Mouse (Mus musculus) small intestine, adult 2 months (tissue): Measurements from ENCODE around the gene Nfia. TPM values are rescaled to one million over a fixed set of nuclear protein-coding genes. Genes with fewer than 3 reads are reported as not detected.
A peak's percentile ranks its signal among the peaks of the same experiment; 100 is the strongest.

Experiments
- H3K27ac ChIP-seq: fragments of 200-500 bp; 2 replicates; pipeline ENCODE4 v1.5.1; 2012; ENCODE audit warnings: low read depth, low read length, control low read depth, inconsistent platforms; ENCODE audit not compliant: insufficient read depth
- H3K27me3 ChIP-seq: fragments of 200-500 bp; 2 replicates; pipeline ENCODE4 v1.6.1; 2012; ENCODE audit warnings: mild to moderate bottlenecking, moderate library complexity, low read length, inconsistent platforms; ENCODE audit not compliant: control insufficient read depth, insufficient read depth
- H3K36me3 ChIP-seq: fragments of 200-500 bp; 2 replicates; pipeline ENCODE4 v1.6.1; 2012; ENCODE audit warnings: mild to moderate bottlenecking, low read length, control low read depth, inconsistent platforms; ENCODE audit not compliant: control insufficient read depth, insufficient read depth
- H3K4me1 ChIP-seq: fragments of 200-500 bp; 2 replicates; pipeline ENCODE4 v1.6.1; 2012; ENCODE audit warnings: low read length, inconsistent platforms, mixed read lengths; ENCODE audit not compliant: control insufficient read depth, insufficient read depth, insufficient read length
- H3K4me3 ChIP-seq: fragments of 200-500 bp; 2 replicates; pipeline ENCODE4 v1.5.1; 2012; ENCODE audit warnings: low read depth, mild to moderate bottlenecking, control low read depth, inconsistent platforms, low read length, moderate library complexity
- CTCF ChIP-seq: fragments of 200-500 bp; IDR thresholded peaks from 2 replicates; pipeline ENCODE4 v1.5.1; 2012; ENCODE audit warnings: low read depth, mild to moderate bottlenecking, control low read depth, inconsistent platforms, low read length, moderate library complexity, mixed read lengths; ENCODE audit not compliant: insufficient replicate concordance, insufficient read length; ENCODE audit errors: extremely low read depth
- POLR2A ChIP-seq: fragments of 200-500 bp; IDR thresholded peaks from 2 replicates; pipeline ENCODE4 v1.6.1; 2012; ENCODE audit warnings: low read depth, mild to moderate bottlenecking, control low read depth, inconsistent platforms, low read length, moderate library complexity
- WGBS: fragments of 180-500 bp; shearing (Covaris S2); methylation state at CpG from one replicate; pipeline ENCODE4 v1.1.7; 2018; 5-methylcytosine and 5-hydroxymethylcytosine counted together
- polyA plus RNA-seq: library from polyadenylated mRNA; depleted of rRNA; stranded (reverse); fragments of >200 nt; gene quantifications from 2 replicates; pipeline ENCODE4 v1.2.3, GENCODE M21; 2012

Gene Nfia
- polyA plus RNA-seq, 1 experiment: 16.5 TPM

GRCm38 (mm10) chr4:97860376-97860775 is 87.8 kb downstream of the Nfia start:
- Histone ChIP-seq H3K27me3 (no peaks in the 10 kb centered on the region), H3K4me1 (no peaks in the 10 kb centered on the region), H3K4me3 (no peak overlapping the region), H3K36me3 (no peaks in the 10 kb centered on the region), H3K27ac (no peak overlapping the region)
- WGBS: 65% methylated on average over 3 of the region's 3 CpGs
- TF ChIP-seq CTCF: no peak
- no peak for TF ChIP-seq POLR2A

DNA sequence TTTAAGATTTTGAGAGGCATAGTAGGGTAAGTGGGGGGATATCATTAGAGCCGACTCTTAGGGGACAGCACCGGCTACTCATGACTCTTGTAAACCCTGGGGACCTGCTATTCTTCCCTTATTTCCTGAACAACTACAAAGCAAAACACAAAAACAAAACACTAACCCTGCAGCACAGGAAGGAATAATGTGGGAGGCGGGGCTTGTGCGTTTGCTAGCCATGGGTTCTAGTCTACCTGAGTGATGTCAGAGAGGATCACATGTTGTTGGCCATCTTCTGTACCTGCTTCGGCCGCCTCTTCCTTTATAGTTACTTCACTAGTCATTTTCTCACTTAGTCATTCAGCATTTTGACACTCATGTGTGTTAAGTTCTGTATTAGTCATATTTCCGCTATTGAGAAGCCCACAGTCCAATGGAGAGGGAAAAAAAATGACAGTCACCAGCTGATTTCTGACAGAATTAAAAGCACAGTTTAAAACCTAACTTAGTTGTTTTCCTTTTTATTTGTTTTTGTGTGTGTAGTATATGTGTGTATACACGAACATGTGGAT is 88.3 kb downstream of the Nfia start:
- H3K27me3 ChIP-seq: no peaks in the 10 kb centered on the region
- 85% methylated on average over 8 of the region's 8 CpGs for WGBS
- no peak for TF ChIP-seq POLR2A
- no peak for TF ChIP-seq CTCF

DNA sequence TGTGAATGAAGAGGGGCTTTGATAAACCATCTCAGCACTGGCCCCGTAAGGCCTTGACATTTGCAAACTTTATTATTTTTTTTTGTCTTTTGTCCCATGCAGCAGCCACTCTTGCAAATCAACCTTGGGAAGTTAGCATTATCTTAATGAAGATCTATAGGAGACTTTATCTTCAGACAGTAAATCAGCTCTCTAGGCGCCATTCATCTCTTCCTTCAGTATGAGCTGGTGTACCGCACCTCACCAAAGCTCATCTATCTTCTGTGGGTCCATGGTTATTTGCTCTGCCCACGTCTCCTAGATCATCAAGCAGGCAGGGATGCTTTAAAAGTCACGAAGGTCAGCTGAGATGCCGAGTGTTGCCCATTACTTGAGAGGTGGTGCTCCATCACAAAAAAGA is 89.8 kb downstream of the Nfia start:
- Histone ChIP-seq H3K27ac (no peak overlapping the region), H3K4me1 (no peaks in the 10 kb centered on the region), H3K27me3 (no peaks in the 10 kb centered on the region), H3K36me3 (no peaks in the 10 kb centered on the region), H3K4me3 (no peak overlapping the region)
- 91% methylated on average over 6 of the region's 6 CpGs for WGBS
- TF ChIP-seq POLR2A: no peak
- no peak for TF ChIP-seq CTCF

More for the DNA sequence above, 88.3 kb downstream of the Nfia start:
- H3K36me3 ChIP-seq: no peaks in the 10 kb centered on the region
- no peak overlapping the region for H3K27ac ChIP-seq
- H3K4me1 ChIP-seq: no peaks in the 10 kb centered on the region
- no peak overlapping the region for H3K4me3 ChIP-seq

DNA sequence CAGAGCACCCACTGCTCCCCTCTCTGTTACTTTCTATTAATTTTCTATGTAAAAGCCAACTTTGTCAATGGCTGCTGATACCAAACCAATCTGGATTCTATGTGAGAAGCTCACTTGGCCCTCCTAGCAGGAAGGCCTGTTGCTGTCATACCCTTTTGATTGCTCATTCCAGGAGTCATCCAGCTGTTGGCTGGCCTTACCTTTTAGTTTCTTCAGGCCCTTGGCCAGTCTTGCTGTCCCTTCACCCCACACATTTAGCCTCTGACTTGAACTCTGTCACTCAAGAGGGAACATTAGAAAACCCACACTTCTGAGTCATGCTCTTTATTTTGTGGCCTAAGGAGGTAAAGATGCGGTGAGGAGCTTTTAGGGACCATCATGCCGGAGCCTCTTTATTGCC is 91.7 kb downstream of the Nfia start:
- H3K36me3 ChIP-seq: no peaks in the 10 kb centered on the region

GRCm38 (mm10) chr4:97865410-97865953 is 92.9 kb downstream of the Nfia start:
- Histone ChIP-seq H3K27me3 (no peaks in the 10 kb centered on the region), H3K4me1 (no peaks in the 10 kb centered on the region), H3K4me3 (no peak overlapping the region), H3K36me3 (no peaks in the 10 kb centered on the region), H3K27ac (no peak overlapping the region)
- TF ChIP-seq CTCF: no peak
- no peak for TF ChIP-seq POLR2A
- 86% methylated on average over 3 of the region's 3 CpGs for WGBS

More for the DNA sequence above, 91.7 kb downstream of the Nfia start:
- H3K4me1 ChIP-seq: no peaks in the 10 kb centered on the region
- no peak overlapping the region for H3K27ac ChIP-seq
- WGBS: 95% methylated on average over 2 of the region's 2 CpGs
- TF ChIP-seq CTCF (no peak), POLR2A (no peak)
- no peaks in the 10 kb centered on the region for H3K27me3 ChIP-seq
- no peak overlapping the region for H3K4me3 ChIP-seq

GRCm38 (mm10) chr4:97866463-97866862 is 93.9 kb downstream of the Nfia start:
- no peak for TF ChIP-seq CTCF
- no peak for TF ChIP-seq POLR2A
- 87% methylated on average over 5 of the region's 5 CpGs for WGBS
- no peaks in the 10 kb centered on the region for H3K36me3 ChIP-seq
- H3K27me3 ChIP-seq: no peaks in the 10 kb centered on the region
- H3K4me3 ChIP-seq: no peak overlapping the region
- no peak overlapping the region for H3K27ac ChIP-seq
- no peaks in the 10 kb centered on the region for H3K4me1 ChIP-seq

- H3K4me1 ChIP-seq: peaks cover 2% of the 10 kb centered on the region; the same call in 1 of the 2 replicates
- H3K27ac ChIP-seq: peak overlapping the region; percentile 85
- H3K4me3 ChIP-seq: peak overlapping the region; percentile 51; the same call in 1 of the 2 replicates
- TF ChIP-seq POLR2A (no peak), CTCF (no peak)
- no peaks in the 10 kb centered on the region for H3K36me3 ChIP-seq
- WGBS: 69% methylated on average over 10 of the region's 10 CpGs
- H3K27me3 ChIP-seq: no peaks in the 10 kb centered on the region
Observed at GRCm38 (mm10) chr4:97868307-97868937, 95.9 kb downstream of the Nfia start.
